Mouse (Mus musculus): ENCODE data around the gene Nckap5.

Gene Nckap5

GRCm38 (mm10) chr1:125870056-125870455 is 960.5 kb downstream of the Nckap5 start:
- DNase-seq (ENCODE audit: low spot score) = no peak

Data from layer of hippocampus, adult 9-10 months (tissue).